Mouse (Mus musculus): ENCODE measurements at regions not wholly inside any gene's neighbourhood (a gene's known extent, or its start where the extent isn't known, plus 50 kb on each side); places are given as distances from the start of the nearest gene placed in this dataset.
A peak's percentile ranks its signal among the peaks of the same experiment; 100 is the strongest.

GRCm38 (mm10) chr6:107894296-107895090 is 170.4 kb upstream of the Setmar start:
- Histone ChIP-seq H3K9ac (replicated peaks; ENCODE audit: low read length) (no peak overlapping the region), H3K4me1 (ENCODE audit: insufficient read depth, low read length) (no peaks in the 10 kb centered on the region), H3K4me3 (ENCODE audit: low read length) (no peak overlapping the region), H3K27ac (ENCODE audit: low read length) (no peak overlapping the region), H3K4me2 (replicated peaks; ENCODE audit: low read depth, low read length) (no peak overlapping the region), H3K27me3 (ENCODE audit: insufficient read depth, low read length) (no peaks in the 10 kb centered on the region), H3K9me3 (ENCODE audit: low read length) (no peaks in the 10 kb centered on the region), H3K36me3 (ENCODE audit: insufficient read depth, low read length) (no peaks in the 10 kb centered on the region)
- 45% methylated on average over 5 of the region's 5 CpGs for WGBS
- peak; percentile 27; the same call in 1 of the 2 replicates for ATAC-seq (ENCODE audit: low FRiP score, low TSS enrichment)

GRCm38 (mm10) chr6:107910576-107910975 is 154.3 kb upstream of the Setmar start:
- no peak for ATAC-seq (ENCODE audit: low FRiP score, low TSS enrichment)
- no peaks in the 10 kb centered on the region for H3K9me3 ChIP-seq (ENCODE audit: low read length)

GRCm38 (mm10) chr6:107911387-107911786 is 153.5 kb upstream of the Setmar start:
- ATAC-seq (ENCODE audit: low FRiP score, low TSS enrichment), result no peak
- no peaks in the 10 kb centered on the region for H3K9me3 ChIP-seq (ENCODE audit: low read length)
- no peak overlapping the region for H3K9ac ChIP-seq (replicated peaks; ENCODE audit: low read length)
- H3K36me3 ChIP-seq (ENCODE audit: insufficient read depth, low read length), result no peaks in the 10 kb centered on the region
- H3K27ac ChIP-seq (ENCODE audit: low read length), result no peak overlapping the region
- no peaks in the 10 kb centered on the region for H3K4me1 ChIP-seq (ENCODE audit: insufficient read depth, low read length)
- H3K4me3 ChIP-seq (ENCODE audit: low read length), result no peak overlapping the region
- 43% methylated on average over 2 of the region's 2 CpGs for WGBS
- H3K27me3 ChIP-seq (ENCODE audit: insufficient read depth, low read length), result no peaks in the 10 kb centered on the region
- H3K4me2 ChIP-seq (replicated peaks; ENCODE audit: low read depth, low read length), result no peak overlapping the region

More at GRCm38 (mm10) chr6:107910576-107910975, 154.3 kb upstream of the Setmar start:
- no peaks in the 10 kb centered on the region for H3K4me1 ChIP-seq (ENCODE audit: insufficient read depth, low read length)
- H3K27ac ChIP-seq (ENCODE audit: low read length), result no peak overlapping the region
- no peak overlapping the region for H3K9ac ChIP-seq (replicated peaks; ENCODE audit: low read length)
- H3K36me3 ChIP-seq (ENCODE audit: insufficient read depth, low read length), result no peaks in the 10 kb centered on the region
- H3K27me3 ChIP-seq (ENCODE audit: insufficient read depth, low read length), result no peaks in the 10 kb centered on the region
- H3K4me3 ChIP-seq (ENCODE audit: low read length), result no peak overlapping the region
- H3K4me2 ChIP-seq (replicated peaks; ENCODE audit: low read depth, low read length), result no peak overlapping the region

- no peak for ATAC-seq (ENCODE audit: low FRiP score, low TSS enrichment)
- H3K4me1 ChIP-seq (ENCODE audit: insufficient read depth, low read length), result no peaks in the 10 kb centered on the region
- no peaks in the 10 kb centered on the region for H3K27me3 ChIP-seq (ENCODE audit: insufficient read depth, low read length)
- no peak overlapping the region for H3K4me3 ChIP-seq (ENCODE audit: low read length)
- H3K27ac ChIP-seq (ENCODE audit: low read length), result no peak overlapping the region
- no peaks in the 10 kb centered on the region for H3K36me3 ChIP-seq (ENCODE audit: insufficient read depth, low read length)
- 85% methylated on average over 12 of the region's 12 CpGs for WGBS
- H3K9ac ChIP-seq (replicated peaks; ENCODE audit: low read length), result no peak overlapping the region
- no peak overlapping the region for H3K4me2 ChIP-seq (replicated peaks; ENCODE audit: low read depth, low read length)
- H3K9me3 ChIP-seq (ENCODE audit: low read length), result no peaks in the 10 kb centered on the region
Observed at GRCm38 (mm10) chr6:107923528-107924199, 141.2 kb upstream of the Setmar start.

GRCm38 (mm10) chr6:107924200-107924735 is 140.6 kb upstream of the Setmar start:
- 79% methylated on average over 7 of the region's 7 CpGs for WGBS

GRCm38 (mm10) chr6:107930439-107931173 is 134.2 kb upstream of the Setmar start:
- no peaks in the 10 kb centered on the region for H3K27me3 ChIP-seq (ENCODE audit: insufficient read depth, low read length)
- H3K9me3 ChIP-seq (ENCODE audit: low read length), result no peaks in the 10 kb centered on the region
- no peak overlapping the region for H3K9ac ChIP-seq (replicated peaks; ENCODE audit: low read length)
- no peak overlapping the region for H3K27ac ChIP-seq (ENCODE audit: low read length)
- no peak for ATAC-seq (ENCODE audit: low FRiP score, low TSS enrichment)
- H3K36me3 ChIP-seq (ENCODE audit: insufficient read depth, low read length), result no peaks in the 10 kb centered on the region
- 87% methylated on average over 8 of the region's 8 CpGs for WGBS
- no peaks in the 10 kb centered on the region for H3K4me1 ChIP-seq (ENCODE audit: insufficient read depth, low read length)
- no peak overlapping the region for H3K4me2 ChIP-seq (replicated peaks; ENCODE audit: low read depth, low read length)
- H3K4me3 ChIP-seq (ENCODE audit: low read length), result no peak overlapping the region

More at GRCm38 (mm10) chr6:107924200-107924735, 140.6 kb upstream of the Setmar start:
- H3K4me2 ChIP-seq (replicated peaks; ENCODE audit: low read depth, low read length), result no peak overlapping the region
- no peaks in the 10 kb centered on the region for H3K4me1 ChIP-seq (ENCODE audit: insufficient read depth, low read length)
- H3K9me3 ChIP-seq (ENCODE audit: low read length), result no peaks in the 10 kb centered on the region
- H3K36me3 ChIP-seq (ENCODE audit: insufficient read depth, low read length), result no peaks in the 10 kb centered on the region
- ATAC-seq (ENCODE audit: low FRiP score, low TSS enrichment), result no peak
- no peak overlapping the region for H3K27ac ChIP-seq (ENCODE audit: low read length)
- H3K9ac ChIP-seq (replicated peaks; ENCODE audit: low read length), result no peak overlapping the region
- H3K27me3 ChIP-seq (ENCODE audit: insufficient read depth, low read length), result no peaks in the 10 kb centered on the region
- H3K4me3 ChIP-seq (ENCODE audit: low read length), result no peak overlapping the region

GRCm38 (mm10) chr6:107931174-107931557 is 133.7 kb upstream of the Setmar start:
- no peaks in the 10 kb centered on the region for H3K36me3 ChIP-seq (ENCODE audit: insufficient read depth, low read length)
- no peaks in the 10 kb centered on the region for H3K4me1 ChIP-seq (ENCODE audit: insufficient read depth, low read length)
- H3K27ac ChIP-seq (ENCODE audit: low read length), result no peak overlapping the region
- no peaks in the 10 kb centered on the region for H3K27me3 ChIP-seq (ENCODE audit: insufficient read depth, low read length)
- H3K9me3 ChIP-seq (ENCODE audit: low read length), result no peaks in the 10 kb centered on the region
- 81% methylated on average over 4 of the region's 4 CpGs for WGBS
- H3K4me3 ChIP-seq (ENCODE audit: low read length), result no peak overlapping the region
- no peak overlapping the region for H3K9ac ChIP-seq (replicated peaks; ENCODE audit: low read length)
- H3K4me2 ChIP-seq (replicated peaks; ENCODE audit: low read depth, low read length), result no peak overlapping the region
- no peak for ATAC-seq (ENCODE audit: low FRiP score, low TSS enrichment)

GRCm38 (mm10) chr6:107936075-107936635 is 128.7 kb upstream of the Setmar start:
- H3K9ac ChIP-seq (replicated peaks; ENCODE audit: low read length), result no peak overlapping the region
- no peaks in the 10 kb centered on the region for H3K27me3 ChIP-seq (ENCODE audit: insufficient read depth, low read length)
- 91% methylated on average over 6 of the region's 6 CpGs for WGBS
- H3K36me3 ChIP-seq (ENCODE audit: insufficient read depth, low read length), result no peaks in the 10 kb centered on the region
- ATAC-seq (ENCODE audit: low FRiP score, low TSS enrichment), result no peak
- no peaks in the 10 kb centered on the region for H3K4me1 ChIP-seq (ENCODE audit: insufficient read depth, low read length)
- no peaks in the 10 kb centered on the region for H3K9me3 ChIP-seq (ENCODE audit: low read length)
- H3K4me2 ChIP-seq (replicated peaks; ENCODE audit: low read depth, low read length), result no peak overlapping the region
- H3K4me3 ChIP-seq (ENCODE audit: low read length), result no peak overlapping the region
- no peak overlapping the region for H3K27ac ChIP-seq (ENCODE audit: low read length)

- Histone ChIP-seq H3K9ac (replicated peaks; ENCODE audit: low read length) (no peak overlapping the region), H3K36me3 (ENCODE audit: insufficient read depth, low read length) (no peaks in the 10 kb centered on the region), H3K27ac (ENCODE audit: low read length) (no peak overlapping the region), H3K4me3 (ENCODE audit: low read length) (no peak overlapping the region), H3K9me3 (ENCODE audit: low read length) (no peaks in the 10 kb centered on the region), H3K4me2 (replicated peaks; ENCODE audit: low read depth, low read length) (no peak overlapping the region), H3K4me1 (ENCODE audit: insufficient read depth, low read length) (no peaks in the 10 kb centered on the region), H3K27me3 (ENCODE audit: insufficient read depth, low read length) (no peaks in the 10 kb centered on the region)
- ATAC-seq (ENCODE audit: low FRiP score, low TSS enrichment), result no peak
- 86% methylated on average over 2 of the region's 2 CpGs for WGBS
Observed at GRCm38 (mm10) chr6:107968694-107969093, 96.2 kb upstream of the Setmar start.
